Mouse (Mus musculus) left cerebral cortex, adult 18-20 months (tissue): ENCODE results near the gene Mfsd6. TPM values are rescaled to one million over a fixed set of nuclear protein-coding genes. Genes with fewer than 3 reads are reported as not detected.

ENCODE experiments used
- DNase-seq, 2 experiments: peaks; one replicate each; pipeline ENCODE4 v3.0.0; 2021 to 2022; ENCODE audit warnings: low spot score in 2 of 2, mixed read lengths in 1 of 2
- long read RNA-seq, 2 experiments: library from polyadenylated mRNA; stranded (forward); transcript quantifications; one replicate each; pipeline ENCODE4 v2.0.0; 2021
- total RNA-seq, 2 experiments: library from RNA; stranded (reverse); gene quantifications; 2 replicates each; pipeline ENCODE4 v1.2.3; 2021

Mfsd6 gene
- 10 to 100 TPM; 83.3 to 84.2 TPM for total RNA-seq
- long read RNA-seq, experiment 1, full-length matches to known transcripts = 15 of 45 reads
- long read RNA-seq, experiment 1, partial matches to known transcripts = 5 of 45 reads
- long read RNA-seq, experiment 1, other reads (novel, unspliced or antisense) = 25 of 45 reads
- long read RNA-seq, experiment 2, full-length matches to known transcripts = 11 of 39 reads
- long read RNA-seq, experiment 2, partial matches to known transcripts = 7 of 39 reads
- long read RNA-seq, experiment 2, other reads (novel, unspliced or antisense) = 21 of 39 reads

GRCm38 (mm10) chr1:52727056-52727900 is at the start of gene Mfsd6:
Mfsd6 (minus strand) TSS chr1:52727462.
- DNase-seq = peak; percentile 49 to 61

DNA sequence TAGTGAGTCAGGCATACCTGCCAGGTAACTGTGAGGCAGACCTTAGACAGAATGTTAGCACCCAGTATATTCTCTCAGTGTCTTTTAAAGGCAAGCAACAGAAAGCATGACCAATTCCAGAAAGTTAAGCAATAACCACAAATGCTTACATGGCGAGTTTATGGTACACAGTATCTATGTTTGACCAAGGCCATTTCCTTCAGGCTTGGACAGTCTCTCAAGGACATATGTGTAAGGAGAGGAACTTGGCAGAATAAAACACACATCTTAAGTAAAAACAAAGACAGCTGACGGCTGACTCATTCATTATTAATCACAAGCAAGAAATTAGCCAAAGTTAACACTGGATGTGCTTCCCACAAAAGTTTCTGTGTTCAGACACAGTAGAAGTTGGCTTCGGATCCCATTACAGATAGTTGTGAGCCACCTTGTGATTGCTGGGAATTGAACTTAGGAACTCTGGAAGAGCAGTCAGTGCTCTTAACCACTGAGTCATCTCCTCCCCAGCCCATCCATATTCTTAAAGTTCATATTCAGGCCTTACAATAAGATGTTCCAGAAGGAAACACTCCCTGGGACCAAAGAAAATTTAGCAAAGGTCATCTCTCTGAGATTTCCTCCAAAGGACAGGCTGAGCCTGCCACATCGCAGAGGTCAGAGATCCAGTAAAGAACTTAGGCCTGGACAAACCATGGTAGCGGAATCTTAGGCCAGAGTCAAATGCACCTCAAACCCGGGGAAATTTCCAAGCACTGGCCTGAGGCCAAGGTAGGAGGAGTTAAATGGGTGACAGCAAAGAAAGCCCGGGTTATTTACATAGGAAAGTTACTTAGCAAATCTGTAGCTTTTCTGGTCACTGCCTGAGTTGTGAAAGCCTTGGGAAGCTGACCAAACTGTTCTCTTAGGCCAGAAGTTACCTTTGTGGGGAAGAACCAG is 38.2 kb upstream of the Mfsd6 start:
- no peak for DNase-seq

DNA sequence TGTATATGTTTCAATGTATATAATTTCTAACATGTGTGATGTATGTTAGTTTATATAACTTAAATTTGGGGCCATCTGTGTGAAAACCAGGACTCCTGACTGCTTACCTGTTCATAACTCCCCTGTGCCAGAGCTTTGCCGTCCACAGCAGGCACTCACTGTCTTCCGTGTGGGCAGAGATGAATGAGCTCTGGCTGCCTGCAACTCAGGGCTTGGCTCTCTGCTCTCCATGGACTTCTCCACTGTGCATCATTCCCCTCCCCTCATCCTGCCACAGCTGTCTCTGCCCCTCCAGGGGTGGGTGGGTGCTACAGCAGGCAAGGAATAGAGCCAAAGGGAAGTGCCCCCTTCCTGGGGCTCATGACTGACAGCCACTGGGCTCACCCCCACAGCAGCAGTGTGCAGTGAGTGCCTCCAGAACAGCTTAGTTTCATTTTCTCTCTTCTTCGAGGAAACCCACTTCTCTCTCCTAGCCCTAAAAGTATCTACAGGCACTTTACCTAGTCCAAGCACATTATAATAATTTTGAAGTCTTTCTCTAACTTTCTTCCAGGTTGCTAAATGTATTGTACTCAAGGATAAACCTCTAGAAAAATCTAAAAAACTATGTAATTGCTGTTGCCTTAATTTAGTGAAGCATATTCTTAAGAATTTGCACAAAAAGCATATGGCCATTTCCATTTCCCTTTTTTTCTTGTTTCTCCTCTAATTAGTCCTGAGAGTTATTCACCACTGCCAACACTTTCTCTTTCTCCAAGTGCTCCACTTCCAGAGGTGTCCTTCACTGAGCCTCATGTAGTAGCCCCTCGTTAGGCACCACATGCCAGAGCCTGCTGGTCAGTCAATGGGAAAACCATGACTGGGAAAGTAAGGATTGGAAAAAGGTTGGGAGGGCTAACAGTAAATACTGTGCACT is 36.9 kb upstream of the Mfsd6 start:
- DNase-seq = no peak

DNA sequence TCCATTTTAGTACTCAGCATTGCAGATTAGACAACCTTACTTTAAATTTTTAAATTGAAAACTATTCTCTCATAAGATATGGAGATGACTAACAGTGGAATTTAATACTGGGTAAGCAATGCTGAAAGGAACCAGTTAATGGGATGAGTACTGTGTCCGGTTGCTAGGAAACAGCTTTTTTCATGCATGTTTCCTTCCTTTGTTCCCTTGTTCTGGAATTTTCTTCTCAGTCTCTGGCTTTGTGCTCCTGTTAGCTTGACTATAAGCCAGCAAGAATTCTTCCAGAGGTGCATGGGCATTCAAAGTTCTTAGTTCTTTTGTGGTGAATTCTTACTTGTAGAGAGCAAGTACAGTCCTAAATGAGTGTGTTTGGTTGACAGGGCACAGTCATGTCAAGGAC is 30.9 kb upstream of the Mfsd6 start:
- DNase-seq = no peak

DNA sequence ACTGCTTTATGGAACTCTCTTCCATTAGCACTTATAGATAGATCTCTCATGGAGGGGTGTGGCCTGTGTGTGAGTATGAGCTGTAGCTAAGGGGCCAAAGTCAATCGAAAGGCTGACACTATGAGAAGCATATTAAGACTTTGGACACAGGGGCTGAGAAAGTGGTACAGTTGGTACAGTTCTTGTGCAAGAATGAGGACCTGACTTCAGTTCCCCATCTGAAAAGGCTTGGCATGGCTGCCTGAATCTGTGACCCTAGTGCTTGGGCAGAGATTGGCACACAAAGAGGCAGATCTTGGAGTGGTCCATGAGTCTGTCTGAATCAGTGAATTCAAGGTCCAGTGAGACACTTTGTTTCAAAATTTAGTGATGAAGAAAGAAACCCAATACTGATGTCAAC is 27.1 kb upstream of the Mfsd6 start:
- no peak for DNase-seq

- no peak for DNase-seq
Measured at GRCm38 (mm10) chr1:52753828-52754227, 26.6 kb upstream of the Mfsd6 start.

GRCm38 (mm10) chr1:52752706-52753105 is 25.4 kb upstream of the Mfsd6 start:
- DNase-seq = peak in 1 of 2 experiments; percentile 5

DNA sequence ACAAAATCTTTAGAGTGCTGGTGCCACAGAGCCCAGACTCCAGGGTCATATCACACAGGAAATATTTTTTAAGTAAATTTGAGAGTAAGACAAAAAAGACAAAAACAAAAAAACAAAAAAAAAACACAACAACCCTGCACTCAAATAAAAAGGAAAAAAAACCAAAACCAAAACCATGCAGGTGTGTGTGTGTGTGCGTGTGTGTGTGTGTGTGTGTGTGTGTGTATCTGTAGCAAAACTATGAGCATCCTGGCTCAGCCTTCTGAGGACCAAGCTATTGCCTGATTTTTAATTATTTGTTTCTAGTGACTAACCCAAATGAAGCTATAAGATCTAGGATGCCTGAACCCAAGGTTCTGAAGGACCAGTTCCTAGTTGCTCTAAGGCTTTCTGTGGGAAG is 24.4 kb upstream of the Mfsd6 start:
- DNase-seq = no peak

DNA sequence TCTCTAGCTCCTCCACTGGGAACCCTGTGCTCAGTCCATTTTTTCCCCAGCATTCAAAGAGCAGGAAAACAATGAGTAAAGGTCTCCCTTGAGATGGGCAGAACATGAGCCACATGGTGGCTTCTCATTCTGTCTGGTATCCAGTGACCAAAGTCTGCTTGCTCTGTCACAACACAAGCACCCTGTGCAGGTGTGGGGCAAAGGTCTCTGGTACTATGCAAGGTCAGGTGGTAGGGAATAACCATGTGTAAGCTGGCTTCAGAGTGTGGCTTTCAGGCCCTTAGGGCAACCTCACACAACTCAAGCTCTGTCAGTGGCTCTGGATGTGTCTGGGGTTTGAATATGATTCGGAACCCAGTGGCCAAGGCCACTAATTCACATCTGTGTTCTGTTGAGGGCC is 22.7 kb upstream of the Mfsd6 start:
- DNase-seq = no peak

- peak; percentile 69 to 76 for DNase-seq
Measured at GRCm38 (mm10) chr1:52748260-52748659, 21.0 kb upstream of the Mfsd6 start.

- no peak for DNase-seq
Measured at GRCm38 (mm10) chr1:52742567-52742966, 15.3 kb upstream of the Mfsd6 start.

DNA sequence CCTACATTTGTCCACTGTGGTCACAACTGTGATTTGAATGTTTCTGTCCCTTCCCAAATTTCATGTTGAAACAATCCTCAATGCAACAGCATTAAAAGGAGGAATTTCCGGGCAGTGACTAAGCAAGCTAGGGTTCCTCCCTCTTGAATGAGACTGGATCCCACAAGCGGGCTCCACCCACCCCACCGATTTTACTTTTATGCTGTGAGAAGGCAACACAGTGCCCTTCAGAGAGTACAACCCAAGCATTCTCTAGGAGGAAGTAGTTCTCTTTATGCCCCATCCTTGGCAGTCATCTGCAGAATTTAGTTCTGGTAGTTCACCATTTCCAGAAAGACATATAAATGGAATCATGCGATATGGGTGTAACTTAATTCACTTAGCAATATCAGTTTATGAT is 6.9 kb upstream of the Mfsd6 start:
- no peak for DNase-seq

GRCm38 (mm10) chr1:52730258-52730657 is 3.0 kb upstream of the Mfsd6 start:
- no peak for DNase-seq

GRCm38 (mm10) chr1:52728857-52729489 is 1.7 kb upstream of the Mfsd6 start:
- no peak for DNase-seq

DNA sequence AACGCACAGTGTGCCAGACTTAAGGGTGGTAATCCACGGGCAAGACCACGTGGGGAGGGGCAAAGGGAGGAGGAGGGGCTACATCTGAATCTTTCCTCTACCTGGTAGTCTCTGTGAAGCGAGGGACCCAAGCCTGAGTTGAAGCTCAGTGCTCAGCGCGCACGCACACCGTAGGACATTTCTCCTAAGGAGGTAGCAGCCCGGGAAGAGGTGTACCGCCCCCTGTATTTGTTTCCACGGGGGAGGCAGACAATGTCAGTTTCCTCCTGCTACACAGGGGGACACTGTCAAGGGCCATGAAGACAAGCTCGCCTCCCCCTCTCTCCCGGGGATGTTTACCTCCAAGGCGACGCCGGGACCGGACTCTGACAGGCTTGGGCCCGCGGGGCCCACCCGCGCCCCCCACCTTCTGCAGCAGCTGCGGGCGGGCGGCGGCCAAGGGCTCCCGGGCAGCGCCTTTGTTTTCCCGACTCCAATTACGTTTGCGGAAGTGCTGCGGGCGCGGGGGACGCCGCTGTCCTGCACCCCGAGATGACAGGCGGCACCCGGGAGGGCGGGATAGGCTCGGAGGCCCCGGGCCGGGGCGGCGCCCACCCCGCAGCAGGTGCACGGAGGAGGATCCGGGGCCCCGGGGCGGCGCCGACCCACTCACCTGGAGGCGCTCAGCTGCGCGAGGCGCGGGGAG is 749 bp downstream of the Mfsd6 start:
- peak; percentile 45 to 58 for DNase-seq

DNA sequence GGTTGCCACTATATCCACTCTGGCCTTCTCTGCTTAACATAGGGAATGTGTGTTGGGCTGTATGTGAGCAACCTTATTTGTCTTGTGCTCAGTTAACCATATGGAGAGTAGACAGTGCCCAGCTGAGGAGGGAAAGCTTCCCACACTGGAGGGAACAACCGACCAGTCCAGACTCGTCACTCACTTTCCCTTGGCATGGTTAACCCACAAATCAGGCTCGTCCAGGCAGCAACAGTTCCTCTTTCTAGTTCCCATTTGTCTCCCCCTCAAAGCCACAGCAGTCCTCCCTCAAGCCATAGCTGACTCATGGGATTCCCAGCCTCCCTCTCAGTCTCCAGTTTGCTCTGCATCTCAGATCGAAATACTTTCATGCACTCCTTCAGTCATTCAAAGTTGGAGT is 4.7 kb downstream of the Mfsd6 start:
- peak; percentile 25 to 33 for DNase-seq

GRCm38 (mm10) chr1:52719096-52719495 is 8.2 kb downstream of the Mfsd6 start:
- DNase-seq = no peak

DNA sequence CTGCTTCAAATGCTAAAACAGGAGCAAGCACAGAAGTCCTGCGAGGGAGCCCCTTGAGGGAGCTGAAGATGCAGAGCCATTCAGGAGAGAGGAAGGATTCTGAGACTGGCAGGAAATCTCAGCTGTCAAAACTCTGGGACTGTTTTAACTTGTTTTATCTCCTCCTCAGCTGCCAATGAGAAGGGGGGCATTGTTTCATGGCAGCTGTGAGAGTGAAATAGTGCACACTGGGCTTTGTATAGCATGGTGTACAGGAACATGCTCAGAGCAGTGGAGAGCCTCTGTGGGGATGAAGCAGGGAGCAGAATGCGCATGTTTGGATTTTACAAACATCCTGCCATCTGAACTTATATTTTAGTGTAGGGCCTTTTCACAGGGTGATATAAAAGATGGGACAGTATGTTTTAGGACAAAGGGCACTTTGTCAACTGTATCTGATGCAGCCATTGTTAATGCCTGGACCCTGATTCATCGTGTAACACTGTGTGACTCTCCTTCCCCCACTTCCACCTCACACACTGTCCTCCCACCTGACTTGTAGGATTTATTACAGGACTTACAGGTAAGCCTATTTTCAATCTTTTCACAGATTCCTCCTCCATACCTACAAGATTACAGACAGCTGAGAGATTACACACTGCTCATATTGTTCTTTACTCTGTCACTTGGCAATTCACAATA is 9.1 kb downstream of the Mfsd6 start:
- no peak for DNase-seq

DNA sequence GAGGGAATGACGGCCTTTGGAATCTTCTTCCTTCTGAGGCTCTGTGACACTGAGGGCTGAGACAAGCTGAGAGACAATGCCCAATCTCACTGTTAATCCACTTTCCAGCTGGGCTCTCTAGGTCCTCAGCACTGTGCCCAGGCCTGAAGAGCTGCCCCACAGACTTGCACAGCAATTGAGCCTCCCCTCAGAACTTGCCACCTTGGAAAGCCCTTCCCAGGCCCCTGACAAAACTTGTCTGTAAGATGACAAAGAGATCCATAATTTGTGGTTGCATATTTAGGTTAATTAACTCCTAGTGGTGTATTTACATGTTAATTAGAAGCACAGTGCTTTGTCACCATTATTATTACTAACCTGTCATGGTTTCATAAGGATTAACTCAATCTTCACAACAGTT is 12.8 kb downstream of the Mfsd6 start:
- no peak for DNase-seq
